In the genomic region with DNA sequence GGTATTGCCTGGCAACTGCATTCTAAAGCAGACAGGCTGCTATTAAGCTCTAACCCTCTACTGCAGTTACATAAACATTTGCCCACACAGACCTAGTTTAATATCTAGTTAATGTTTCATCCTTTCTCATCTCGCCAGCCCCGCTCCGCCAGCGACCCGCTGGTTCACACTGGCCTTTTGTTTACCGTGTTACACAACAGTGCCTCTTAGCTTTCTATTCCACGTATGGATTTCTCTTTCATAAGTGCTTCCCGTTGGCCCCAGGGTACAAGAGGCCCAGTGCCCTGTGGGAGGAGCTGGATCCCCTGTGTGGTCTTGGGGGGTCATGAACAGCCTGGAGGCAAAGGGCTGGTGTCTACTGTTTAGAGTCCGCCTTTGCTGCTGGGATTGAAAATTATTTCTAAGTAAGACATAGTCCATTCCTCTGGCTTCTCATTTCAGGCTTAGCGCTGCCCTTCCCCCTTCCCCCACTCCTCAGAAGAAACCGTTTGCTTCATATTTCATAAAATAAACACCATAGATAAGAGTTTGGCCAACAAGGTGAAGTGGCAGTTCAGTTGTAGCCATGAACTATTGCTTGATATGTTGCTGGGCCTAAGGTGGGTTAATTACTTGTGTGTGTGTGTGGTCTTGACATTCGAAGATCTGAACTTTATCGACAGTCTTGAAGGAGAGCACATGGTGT, we compare ENCODE assay signal across 12 mouse cellular contexts. TPM values are rescaled to one million over a fixed set of nuclear protein-coding genes. Genes with fewer than 3 reads are reported as not detected.
A peak's percentile ranks its signal among the peaks of the same experiment; 100 is the strongest.
DNase-seq lines count a peak whose midpoint lies in the region; ATAC-seq lines count a peak whose summit lies in the region.
"Had no signal": no experiment of that assay in that cellular context is flagged by ENCODE, and none has a peak within 500 bp of the region (broad histone marks: within the 10 kb centered on the region; RNA-seq: fewer than 3 reads in every experiment).

No protein-coding gene starts in this region.

- H3K27me3 ChIP-seq in embryonic facial prominence, embryonic 13.5 days, result no peaks in the 10 kb centered on the region
- no peaks in the 10 kb centered on the region for H3K27me3 ChIP-seq in intestine, embryonic 16.5 days (replicated peaks; ENCODE audit: control insufficient read depth, insufficient read depth, low read length)

- peak; percentile 57 for DNase-seq in liver
- DNase-seq in lung, postnatal 25 days (ENCODE audit: low spot score), result peak; percentile 76
- DNase-seq in left cerebral cortex, adult 8-10 months (ENCODE audit: low spot score in 2 of 2), result no peak
- no peak for DNase-seq in gastrocnemius, postnatal 10 days
- no peak for DNase-seq in left cerebral cortex, adult 18-20 months (ENCODE audit: low spot score in 2 of 2)
- DNase-seq: heart, postnatal 36 days; left cerebral cortex, postnatal 4 days; right cerebral cortex, postnatal 4 days had no signal

- H3K27ac ChIP-seq in embryonic facial prominence, embryonic 13.5 days, result peak overlapping the region; percentile 51; the same call in 1 of the 2 replicates
- H3K27ac ChIP-seq in intestine, embryonic 16.5 days (ENCODE audit: low read length), result 0 out of 2 replicates have a peak overlapping the region, but pooled peaks have one; percentile 59

- H3K36me3 ChIP-seq in embryonic facial prominence, embryonic 13.5 days, result peaks cover 41% of the 10 kb centered on the region
- H3K36me3 ChIP-seq in intestine, embryonic 16.5 days (ENCODE audit: control insufficient read depth, insufficient read depth, low read length), result no peaks in the 10 kb centered on the region

- no peak overlapping the region for H3K4me3 ChIP-seq in embryonic facial prominence, embryonic 13.5 days
- H3K4me3 ChIP-seq in intestine, embryonic 16.5 days (ENCODE audit: low read length), result no peak overlapping the region
- H3K4me3 ChIP-seq: myocyte had no signal

- H3K9ac ChIP-seq in embryonic facial prominence, embryonic 13.5 days, result no peak overlapping the region
- H3K9ac ChIP-seq in intestine, embryonic 16.5 days (ENCODE audit: low read depth, low read length), result peak overlapping the region; percentile 13; the same call in 1 of the 2 replicates

- peaks cover 22% of the 10 kb centered on the region for H3K4me1 ChIP-seq in embryonic facial prominence, embryonic 13.5 days
- peaks cover 17% of the 10 kb centered on the region for H3K4me1 ChIP-seq in intestine, embryonic 16.5 days (ENCODE audit: control insufficient read depth, insufficient read depth, low read length)

- H3K4me2 ChIP-seq in embryonic facial prominence, embryonic 13.5 days, result no peak overlapping the region
- no peak overlapping the region for H3K4me2 ChIP-seq in intestine, embryonic 16.5 days (ENCODE audit: low read depth, low read length)

- WGBS in embryonic facial prominence, embryonic 13.5 days, result 65% methylated on average over 13 of the region's 13 CpGs
- WGBS in intestine, embryonic 16.5 days, result 49% methylated on average over 13 of the region's 13 CpGs

- no peaks in the 10 kb centered on the region for H3K9me3 ChIP-seq in embryonic facial prominence, embryonic 13.5 days
- no peaks in the 10 kb centered on the region for H3K9me3 ChIP-seq in intestine, embryonic 16.5 days (ENCODE audit: control insufficient read depth, low read length)

- no peak for ATAC-seq in embryonic facial prominence, embryonic 13.5 days (ENCODE audit: insufficient number of reproducible peaks, insufficient read depth, low FRiP score, low TSS enrichment, low read depth)
- peak; percentile 80 for ATAC-seq in intestine, embryonic 16.5 days

RNA-seq across cellular contexts. Expression of gene BC051665, which starts 49.6 kb away (rescaled TPM):
- not detected in 2 replicates for polyA plus RNA-seq in embryonic facial prominence, embryonic 13.5 days (2015; fragmentation: Nextera tagmentation; extraction: Ambion mirVana)
- not detected in 2 replicates for polyA plus RNA-seq in intestine, embryonic 16.5 days (2015; fragmentation: Nextera tagmentation; extraction: Ambion mirVana)
- total RNA-seq in left cerebral cortex, adult 8-10 months (2022), result not detected
- total RNA-seq in gastrocnemius, postnatal 10 days (2021), result not detected
- not detected for total RNA-seq in left cerebral cortex, adult 18-20 months (2021)
- total RNA-seq: heart, postnatal 36 days; left cerebral cortex, postnatal 4 days had no signal
- polyA plus RNA-seq: myocyte; urinary bladder, adult 2 months had no signal

Comparison
In these comparisons a context has a peak if more than half of its experiments do, and no peak if none do; other contexts are left out.
1. DNase-seq: peak in liver (single experiment) and lung, postnatal 25 days (single experiment); none in left cerebral cortex, adult 8-10 months (0 of 2), gastrocnemius, postnatal 10 days (single experiment) and left cerebral cortex, adult 18-20 months (0 of 2).